Mouse (Mus musculus) liver, postnatal 0 days (tissue): ENCODE measurements at regions not wholly inside any gene's neighbourhood (a gene's known extent, or its start where the extent isn't known, plus 50 kb on each side); places are given as distances from the start of the nearest gene placed in this dataset.

Experiments
- CTCF ChIP-seq: sonication (generic); IDR thresholded peaks from 2 replicates; pipeline ENCODE4 v1.5.1; 2016; ENCODE audit warnings: antibody characterized with exemption, low read depth
- EP300 ChIP-seq: IDR thresholded peaks from 2 replicates; pipeline ENCODE4 v1.6.1; 2016; ENCODE audit warnings: antibody characterized with exemption, low read depth, mild to moderate bottlenecking

GRCm38 (mm10) chr12:26844917-26845316 lies 375.9 kb downstream of the Cmpk2 start:
- no peak for TF ChIP-seq CTCF
- TF ChIP-seq EP300, result no peak
